Mouse (Mus musculus) activated CD4-positive, CD25-positive, alpha-beta regulatory T cell (primary cell): ENCODE data around the gene Olfr1301. TPM values are rescaled to one million over a fixed set of nuclear protein-coding genes. Genes with fewer than 3 reads are reported as not detected.

Experiments used
- polyA plus RNA-seq, 2 experiments: library from polyadenylated mRNA; unstranded; fragments of 100-300 nt; shearing (Covaris generic); gene quantifications; one replicate each; pipeline ENCODE4 v1.2.1; 2017

Gene Olfr1301
- not detected for polyA plus RNA-seq

GRCm38 (mm10) chr2:111750706-111751105, at the start of gene Olfr1301:
Olfr1301 (plus strand) TSS chr2:111751006.

GRCm38 (mm10) chr2:111777129-111777528, 26.3 kb downstream of the Olfr1301 start, which contains the start of gene Olfr1302:
Olfr1302 (plus strand) TSS chr2:111777429.

Other genes with a start within 250 kb of the Olfr1301 start
- under 1 TPM in 1 of 2 experiments, not detected in 1; 0.29 TPM for gene Olfr1293-ps, start 225.8 kb upstream of the Olfr1301 start, polyA plus RNA-seq
- gene Olfr1294, start 210.7 kb upstream of the Olfr1301 start, polyA plus RNA-seq = not detected
- gene Olfr1295, start 181.3 kb upstream of the Olfr1301 start, polyA plus RNA-seq = not detected
- gene Olfr1297, start 124.5 kb upstream of the Olfr1301 start, polyA plus RNA-seq = not detected
- gene Olfr1298, start 101.8 kb upstream of the Olfr1301 start, polyA plus RNA-seq = not detected
- not detected for gene Olfr1299, start 89.6 kb upstream of the Olfr1301 start, polyA plus RNA-seq
- gene Olfr1302, start 26.4 kb downstream of the Olfr1301 start, polyA plus RNA-seq = under 1 TPM in 1 of 2 experiments, not detected in 1; 0.34 TPM
- not detected for gene Olfr1303, start 69.3 kb downstream of the Olfr1301 start, polyA plus RNA-seq
- not detected for gene Olfr1305, start 126.1 kb downstream of the Olfr1301 start, polyA plus RNA-seq
- not detected for gene Olfr1306, start 165.3 kb downstream of the Olfr1301 start, polyA plus RNA-seq
- gene Olfr1307, start 198.4 kb downstream of the Olfr1301 start, polyA plus RNA-seq = under 1 TPM; 0.05 to 0.11 TPM
- under 1 TPM in 1 of 2 experiments, not detected in 1; 0.11 TPM for gene Olfr1308, start 213.9 kb downstream of the Olfr1301 start, polyA plus RNA-seq
- not detected for gene Olfr1309, start 239.3 kb downstream of the Olfr1301 start, polyA plus RNA-seq